Mouse (Mus musculus): ENCODE measurements around the gene Usp5. TPM values are rescaled to one million over a fixed set of nuclear protein-coding genes. Genes with fewer than 3 reads are reported as not detected.

Gene Usp5
- polyA plus RNA-seq, 1 experiment, result 65.0 TPM

DNA sequence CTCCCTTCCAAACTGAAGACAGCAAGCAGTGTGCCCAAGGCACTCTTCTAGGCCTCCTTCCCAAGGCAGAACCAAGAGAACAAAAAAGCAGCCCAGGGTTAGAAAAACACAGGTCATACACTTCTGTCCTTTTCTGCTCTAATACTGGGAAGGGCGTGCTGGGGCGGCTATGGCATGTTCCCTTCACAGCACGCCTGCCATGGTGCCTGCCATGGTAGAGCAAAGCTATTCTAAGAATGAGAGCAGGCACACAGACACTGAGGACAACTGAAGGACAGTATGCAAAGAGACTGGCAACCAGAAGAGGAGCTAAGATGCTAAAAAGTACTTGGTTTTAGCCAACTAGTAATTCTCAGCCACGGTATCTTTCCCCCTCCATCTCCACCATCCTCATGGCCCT, 7.2 kb downstream of the Usp5 start:
- TF ChIP-seq POLR2A (IDR thresholded peaks at IDR 0.05; ENCODE audit: borderline replicate concordance, low read depth, low read length) (no peak), CTCF (IDR thresholded peaks at IDR 0.05; ENCODE audit: low read depth, low read length) (no peak)

DNA sequence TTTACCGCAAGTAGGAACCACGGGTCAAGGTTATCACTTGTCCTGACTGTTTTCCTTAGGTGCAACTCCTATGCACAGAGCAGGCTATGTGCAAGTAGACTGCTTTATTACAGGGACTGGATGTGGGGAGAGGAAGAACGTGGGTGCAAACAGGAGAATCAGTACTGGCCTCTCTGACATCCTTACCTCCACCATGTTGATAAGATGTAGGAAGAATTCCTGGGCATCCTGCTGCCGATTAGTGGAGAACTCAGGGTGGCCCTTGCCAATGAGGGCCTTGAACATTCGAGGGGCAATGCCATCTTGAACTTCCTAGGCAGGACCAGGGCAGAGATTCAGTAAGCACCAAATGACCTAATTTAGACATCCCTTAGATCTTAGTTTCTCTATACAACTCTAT, 8.4 kb downstream of the Usp5 start:
- no peak overlapping the region for H3K4me3 ChIP-seq (ENCODE audit: insufficient read depth, low read length)
- TF ChIP-seq CTCF (IDR thresholded peaks at IDR 0.05; ENCODE audit: low read depth, low read length) (no peak), POLR2A (IDR thresholded peaks at IDR 0.05; ENCODE audit: borderline replicate concordance, low read depth, low read length) (no peak)
- no peak overlapping the region for H3K27ac ChIP-seq (ENCODE audit: insufficient read depth, low read depth, low read length)
- H3K4me1 ChIP-seq (ENCODE audit: control insufficient read depth, insufficient read depth, low read length), result peaks cover 16% of the 10 kb centered on the region

More for the DNA sequence above, 7.2 kb downstream of the Usp5 start:
- H3K4me1 ChIP-seq (ENCODE audit: control insufficient read depth, insufficient read depth, low read length), result peaks cover 15% of the 10 kb centered on the region
- no peak overlapping the region for H3K27ac ChIP-seq (ENCODE audit: insufficient read depth, low read depth, low read length)
- no peak overlapping the region for H3K4me3 ChIP-seq (ENCODE audit: insufficient read depth, low read length)

DNA sequence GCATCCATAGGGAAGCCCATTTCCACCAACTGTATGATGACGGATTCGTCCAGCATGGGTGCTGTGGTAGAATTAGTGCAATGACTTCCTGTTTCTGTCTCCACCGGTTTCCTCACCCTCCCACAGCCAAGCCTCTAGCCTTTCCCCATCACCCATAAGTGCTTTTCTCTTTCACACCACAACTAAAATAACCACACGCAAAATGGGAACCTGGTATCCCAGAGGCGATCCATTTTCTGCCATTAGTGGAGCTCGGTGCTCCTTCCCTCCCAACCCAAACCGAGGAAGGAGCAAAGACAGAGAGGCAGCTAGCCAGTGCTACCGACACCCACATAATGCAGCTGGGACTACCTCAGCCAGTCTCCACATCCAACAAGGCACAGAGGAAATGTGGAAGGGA, 11.3 kb downstream of the Usp5 start:
- peaks cover 21% of the 10 kb centered on the region for H3K4me1 ChIP-seq (ENCODE audit: control insufficient read depth, insufficient read depth, low read length)
- H3K4me3 ChIP-seq (ENCODE audit: insufficient read depth, low read length), result no peak overlapping the region
- peak overlapping the region; percentile 51 for H3K27ac ChIP-seq (ENCODE audit: insufficient read depth, low read depth, low read length)
- TF ChIP-seq POLR2A (IDR thresholded peaks at IDR 0.05; ENCODE audit: borderline replicate concordance, low read depth, low read length) (no peak), CTCF (IDR thresholded peaks at IDR 0.05; ENCODE audit: low read depth, low read length) (no peak)

DNA sequence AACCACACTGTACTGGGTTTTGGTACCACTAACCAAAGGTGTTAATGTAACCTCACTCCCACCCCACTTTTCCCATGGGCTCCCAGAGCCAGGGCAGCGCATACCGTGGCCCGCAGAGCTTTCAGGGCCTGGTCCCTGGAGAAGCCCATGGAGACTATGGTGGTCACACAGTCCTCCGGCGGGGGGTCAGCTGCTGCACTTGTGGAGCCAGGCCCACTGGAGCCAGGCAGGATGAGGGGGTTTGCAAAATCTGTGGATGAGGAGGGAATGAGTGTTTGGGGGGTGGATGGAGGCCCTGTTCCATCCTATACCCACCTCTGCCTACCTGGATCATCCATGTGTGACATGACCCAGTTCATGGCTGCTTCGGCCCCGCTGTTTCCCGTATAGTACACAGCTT, 11.7 kb downstream of the Usp5 start:
- Histone ChIP-seq H3K4me3 (ENCODE audit: insufficient read depth, low read length) (no peak overlapping the region), H3K27ac (ENCODE audit: insufficient read depth, low read depth, low read length) (0 out of 2 replicates have a peak overlapping the region, but pooled peaks have one; percentile 5), H3K4me1 (ENCODE audit: control insufficient read depth, insufficient read depth, low read length) (peaks cover 22% of the 10 kb centered on the region)
- TF ChIP-seq CTCF (IDR thresholded peaks at IDR 0.05; ENCODE audit: low read depth, low read length) (no peak), POLR2A (IDR thresholded peaks at IDR 0.05; ENCODE audit: borderline replicate concordance, low read depth, low read length) (no peak)

DNA sequence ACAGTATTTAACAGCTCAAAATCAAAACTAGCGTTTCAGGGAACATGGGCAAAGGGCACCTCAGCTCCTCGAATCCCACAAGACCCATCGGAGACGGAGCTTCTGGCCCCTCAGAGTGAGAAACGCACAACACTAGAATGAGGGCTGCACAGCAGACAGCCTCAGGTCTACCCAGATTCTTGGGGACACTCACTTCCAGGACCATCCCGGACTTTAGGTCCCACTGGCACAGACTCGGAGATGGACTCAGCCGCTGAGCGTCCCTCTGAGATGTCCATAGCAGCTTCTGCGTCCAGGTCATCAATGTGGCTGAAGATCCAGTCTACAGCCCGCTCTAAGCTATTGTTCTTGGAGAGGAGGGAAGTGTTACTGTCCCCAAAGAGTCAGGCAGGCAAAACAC, 12.2 kb downstream of the Usp5 start:
- no peak overlapping the region for H3K27ac ChIP-seq (ENCODE audit: insufficient read depth, low read depth, low read length)
- TF ChIP-seq CTCF (IDR thresholded peaks at IDR 0.05; ENCODE audit: low read depth, low read length) (no peak), POLR2A (IDR thresholded peaks at IDR 0.05; ENCODE audit: borderline replicate concordance, low read depth, low read length) (no peak)
- no peak overlapping the region for H3K4me3 ChIP-seq (ENCODE audit: insufficient read depth, low read length)
- peaks cover 26% of the 10 kb centered on the region for H3K4me1 ChIP-seq (ENCODE audit: control insufficient read depth, insufficient read depth, low read length)

DNA sequence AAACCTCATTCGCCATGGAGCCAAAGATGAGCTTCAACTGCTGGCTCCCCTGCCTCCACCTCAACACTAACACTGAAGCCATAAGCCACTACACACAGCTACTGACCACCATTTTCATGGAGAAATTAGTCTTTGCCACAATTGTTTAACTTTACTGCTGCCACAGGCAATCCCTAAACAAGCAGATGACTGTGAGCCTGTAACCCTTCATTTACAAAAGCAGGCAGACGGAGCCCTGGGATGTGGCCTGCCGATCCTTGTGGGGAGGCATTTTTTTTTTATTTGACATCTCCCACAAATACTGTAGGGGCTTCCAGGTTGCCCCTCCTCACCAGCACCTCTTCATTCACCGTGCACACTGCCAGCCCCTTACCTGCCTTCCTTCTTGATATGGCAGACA, 12.7 kb downstream of the Usp5 start:
- Histone ChIP-seq H3K4me1 (ENCODE audit: control insufficient read depth, insufficient read depth, low read length) (peaks cover 31% of the 10 kb centered on the region), H3K4me3 (ENCODE audit: insufficient read depth, low read length) (no peak overlapping the region), H3K27ac (ENCODE audit: insufficient read depth, low read depth, low read length) (no peak overlapping the region)
- no peak for TF ChIP-seq POLR2A (IDR thresholded peaks at IDR 0.05; ENCODE audit: borderline replicate concordance, low read depth, low read length)
- TF ChIP-seq CTCF (IDR thresholded peaks at IDR 0.05; ENCODE audit: low read depth, low read length), result no peak

DNA sequence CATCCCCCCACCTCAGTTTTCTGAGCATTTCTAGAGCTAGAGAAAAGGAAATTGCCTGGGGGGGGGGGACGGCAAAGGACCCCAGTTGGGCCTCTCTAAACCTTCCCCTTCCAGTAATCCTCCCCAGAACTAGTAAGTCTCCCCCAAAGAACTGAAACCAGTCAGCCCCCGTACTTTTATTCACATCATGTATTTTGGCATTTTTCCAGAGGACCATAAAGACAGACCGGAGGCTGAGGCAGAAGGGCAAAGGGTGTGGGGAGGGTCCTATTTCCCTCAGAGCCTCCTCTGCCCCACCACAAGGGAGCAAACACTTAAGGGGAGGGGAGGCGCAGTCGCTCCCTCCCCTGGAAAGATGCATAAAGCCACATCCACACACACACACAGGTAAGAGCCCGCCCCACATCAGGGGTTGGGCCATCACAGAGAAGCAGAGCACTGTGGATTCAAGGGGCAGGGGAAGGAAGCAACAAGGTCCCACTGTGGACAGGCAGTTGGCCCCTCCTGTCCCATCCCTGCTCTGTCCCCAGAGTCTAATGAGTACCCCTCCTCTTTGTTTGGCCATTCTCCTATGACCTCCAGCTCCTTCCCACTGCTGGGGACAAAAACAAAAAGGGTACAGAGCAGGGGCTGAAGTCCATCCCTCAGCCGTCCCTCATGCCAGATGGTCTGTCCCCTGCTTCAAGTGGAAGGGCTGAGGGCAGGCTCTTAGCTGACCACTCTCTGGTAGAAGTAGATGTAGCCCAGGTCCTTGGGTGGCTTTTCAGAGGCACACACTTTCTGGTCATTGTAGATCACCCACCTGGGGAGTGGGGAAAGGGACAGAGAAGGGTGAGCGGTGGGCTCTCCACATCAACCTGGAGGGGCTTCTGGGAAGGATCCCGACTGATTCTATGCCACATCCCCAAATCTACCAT, 14.2 kb downstream of the Usp5 start:
- H3K27ac ChIP-seq (ENCODE audit: insufficient read depth, low read depth, low read length), result no peak overlapping the region
- TF ChIP-seq POLR2A (IDR thresholded peaks at IDR 0.05; ENCODE audit: borderline replicate concordance, low read depth, low read length) (no peak), CTCF (IDR thresholded peaks at IDR 0.05; ENCODE audit: low read depth, low read length) (no peak)
- H3K4me3 ChIP-seq (ENCODE audit: insufficient read depth, low read length), result no peak overlapping the region
- H3K4me1 ChIP-seq (ENCODE audit: control insufficient read depth, insufficient read depth, low read length), result peaks cover 35% of the 10 kb centered on the region

DNA sequence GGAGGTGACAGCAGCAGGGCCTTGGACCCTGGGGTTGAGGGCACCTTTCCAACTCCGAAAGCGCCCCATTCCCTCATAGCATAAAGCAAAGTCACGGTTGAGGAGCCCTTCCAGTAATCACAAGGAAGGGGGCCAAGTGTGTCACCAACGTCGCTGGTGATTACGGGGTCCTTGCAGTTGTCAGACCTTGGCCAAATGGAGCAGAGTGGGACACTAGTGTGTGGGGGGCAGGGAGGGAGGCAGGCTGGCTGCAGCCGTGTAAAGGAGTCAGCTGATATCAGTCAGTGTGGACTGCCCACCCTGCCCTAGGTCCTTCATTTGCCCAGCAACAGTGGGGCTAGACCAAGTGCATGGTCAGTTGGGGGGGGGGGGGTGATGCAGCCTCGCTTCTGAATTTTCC, 14.8 kb downstream of the Usp5 start:
- H3K27ac ChIP-seq (ENCODE audit: insufficient read depth, low read depth, low read length), result no peak overlapping the region
- peaks cover 37% of the 10 kb centered on the region for H3K4me1 ChIP-seq (ENCODE audit: control insufficient read depth, insufficient read depth, low read length)
- no peak for TF ChIP-seq POLR2A (IDR thresholded peaks at IDR 0.05; ENCODE audit: borderline replicate concordance, low read depth, low read length)
- no peak for TF ChIP-seq CTCF (IDR thresholded peaks at IDR 0.05; ENCODE audit: low read depth, low read length)
- peak overlapping the region; percentile 18; the same call in 1 of the 2 replicates for H3K4me3 ChIP-seq (ENCODE audit: insufficient read depth, low read length)

DNA sequence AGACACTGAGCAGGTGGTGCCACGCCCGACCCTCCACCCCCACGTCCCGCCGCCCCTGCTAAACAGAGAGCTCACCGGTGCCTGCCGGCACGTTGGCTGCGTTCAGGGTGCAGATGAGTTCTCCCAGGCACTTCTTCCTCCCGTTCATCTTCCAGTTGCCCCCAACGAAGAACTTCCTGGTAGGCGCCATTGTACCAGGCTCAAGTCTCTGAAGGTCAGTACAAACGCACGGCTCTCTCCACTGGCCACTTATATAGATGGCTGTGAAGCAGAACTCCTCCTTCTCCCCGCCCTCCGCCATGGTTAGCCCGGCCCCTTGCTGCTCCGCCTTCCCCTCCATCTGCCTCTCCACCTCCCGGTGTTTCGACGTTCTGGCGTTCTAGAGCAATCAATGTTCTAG, 15.4 kb downstream of the Usp5 start, which contains the start of gene Tpi1:
Gene Tpi1, minus strand, starts transcription at position 364 of the 400 bp plus-strand sequence.
- peak within 1 kb of the TSS; percentile 75 for H3K4me3 ChIP-seq (ENCODE audit: insufficient read depth, low read length)
- TF ChIP-seq CTCF (IDR thresholded peaks at IDR 0.05; ENCODE audit: low read depth, low read length), result no peak
- TF ChIP-seq POLR2A (IDR thresholded peaks at IDR 0.05; ENCODE audit: borderline replicate concordance, low read depth, low read length), result peak; percentile 90; the same call in 1 of the 2 replicates
- peak within 1 kb of the TSS; percentile 76 for H3K27ac ChIP-seq (ENCODE audit: insufficient read depth, low read depth, low read length)
- H3K4me1 ChIP-seq (ENCODE audit: control insufficient read depth, insufficient read depth, low read length), result peaks cover 37% of the 10 kb centered on the region

DNA sequence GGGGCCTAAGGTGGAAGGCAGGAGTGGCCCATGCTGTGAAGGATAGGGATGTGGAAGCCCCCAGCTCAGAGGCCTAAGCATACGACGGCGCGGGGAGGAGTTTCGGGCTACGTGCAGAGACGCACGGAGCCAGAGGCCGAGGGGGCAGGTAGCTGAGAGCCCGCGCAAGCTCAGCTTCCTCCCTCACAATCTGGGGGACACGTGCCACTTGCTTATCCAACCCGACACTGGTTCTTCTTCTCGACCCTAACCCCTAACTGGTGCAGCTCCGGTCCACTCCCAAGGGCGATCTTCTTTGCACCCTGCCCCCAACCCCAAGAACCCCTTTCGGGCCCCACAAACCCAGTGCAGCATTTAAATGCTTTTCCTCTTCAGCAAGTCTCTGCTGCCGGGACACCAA, 15.8 kb downstream of the Usp5 start:
- H3K27ac ChIP-seq (ENCODE audit: insufficient read depth, low read depth, low read length), result peak overlapping the region; percentile 76
- peaks cover 33% of the 10 kb centered on the region for H3K4me1 ChIP-seq (ENCODE audit: control insufficient read depth, insufficient read depth, low read length)
- TF ChIP-seq CTCF (IDR thresholded peaks at IDR 0.05; ENCODE audit: low read depth, low read length) (no peak), POLR2A (IDR thresholded peaks at IDR 0.05; ENCODE audit: borderline replicate concordance, low read depth, low read length) (no peak)
- peak overlapping the region; percentile 75 for H3K4me3 ChIP-seq (ENCODE audit: insufficient read depth, low read length)
